Mouse (Mus musculus): ENCODE measurements around the gene U90926.

Gene U90926

GRCm38 (mm10) chr5:92212231-92212630 is 3.0 kb downstream of the U90926 start:
- DNase-seq: no peak

- DNase-seq: no peak
Observed at GRCm38 (mm10) chr5:92210205-92210604, 5.0 kb downstream of the U90926 start.

GRCm38 (mm10) chr5:92206121-92206520 is 9.1 kb downstream of the U90926 start:
- DNase-seq: no peak

- peak; percentile 10 for DNase-seq
Observed at GRCm38 (mm10) chr5:92205706-92206105, 9.5 kb downstream of the U90926 start.

- peak; percentile 46 for DNase-seq
Observed at GRCm38 (mm10) chr5:92205184-92205583, 10.0 kb downstream of the U90926 start.

GRCm38 (mm10) chr5:92204162-92205036 is 10.8 kb downstream of the U90926 start:
- DNase-seq: no peak

- DNase-seq: no peak
Observed at GRCm38 (mm10) chr5:92198266-92198665, 16.9 kb downstream of the U90926 start.

GRCm38 (mm10) chr5:92196895-92197811 is 18.1 kb downstream of the U90926 start:
- no peak for DNase-seq

GRCm38 (mm10) chr5:92195716-92196115 is 19.5 kb downstream of the U90926 start:
- DNase-seq: peak; percentile 56

GRCm38 (mm10) chr5:92188881-92189483 is 26.2 kb downstream of the U90926 start:
- DNase-seq: no peak

- no peak for DNase-seq
Observed at GRCm38 (mm10) chr5:92183071-92183830, 32.0 kb downstream of the U90926 start.

- DNase-seq: no peak
Observed at GRCm38 (mm10) chr5:92165976-92166375, 49.2 kb downstream of the U90926 start.

All from kidney, adult 18-20 months (tissue).